Mouse (Mus musculus) myocyte (in vitro differentiated cells): ENCODE data around the gene Rab6a.

ENCODE experiments used
- CEBPB ChIP-seq: IDR thresholded peaks from 2 replicates; pipeline ENCODE4 v1.6.1; 2011; ENCODE audit warnings: mild to moderate bottlenecking, moderate library complexity; ENCODE audit not compliant: poor library complexity, insufficient read depth, severe bottlenecking
- MAX ChIP-seq: IDR thresholded peaks from one replicate; pipeline ENCODE4 v1.6.1; 2011; ENCODE audit warnings: low read depth, mild to moderate bottlenecking, control low read depth
- MYOD1 ChIP-seq, 3 experiments: IDR thresholded peaks; one replicate each; pipeline ENCODE4 v1.6.1; 2011; ENCODE audit warnings: control low read depth in 2 of 3, low read depth in 2 of 3, mild to moderate bottlenecking in 2 of 3, moderate library complexity in 1 of 3; ENCODE audit not compliant: insufficient read length in 2 of 3, control insufficient read depth in 1 of 3
- MYOG ChIP-seq, 3 experiments: IDR thresholded peaks; one replicate each; pipeline ENCODE4 v1.6.1; 2011; ENCODE audit warnings: control low read depth in 2 of 3, low read depth in 2 of 3, mild to moderate bottlenecking in 2 of 3; ENCODE audit not compliant: insufficient read length in 2 of 3, control insufficient read depth in 1 of 3, insufficient read depth in 1 of 3
- POLR2A ChIP-seq: IDR thresholded peaks from one replicate; pipeline ENCODE4 v1.6.1; 2011; ENCODE audit warnings: low read depth, mild to moderate bottlenecking, control low read depth, moderate library complexity; ENCODE audit not compliant: insufficient read length
- POLR2AphosphoS2 ChIP-seq: IDR thresholded peaks from one replicate; pipeline ENCODE4 v1.6.1; 2011; ENCODE audit warnings: low read depth, control low read depth; ENCODE audit not compliant: insufficient read length
- SRF ChIP-seq: IDR thresholded peaks from one replicate; pipeline ENCODE4 v1.6.1; 2011; ENCODE audit warnings: low read depth; ENCODE audit not compliant: control insufficient read depth, insufficient read length
- TCF12 ChIP-seq: IDR thresholded peaks from one replicate; pipeline ENCODE4 v1.6.1; 2011; ENCODE audit warnings: mild to moderate bottlenecking, control low read depth; ENCODE audit not compliant: poor library complexity, insufficient read depth, severe bottlenecking

DNA sequence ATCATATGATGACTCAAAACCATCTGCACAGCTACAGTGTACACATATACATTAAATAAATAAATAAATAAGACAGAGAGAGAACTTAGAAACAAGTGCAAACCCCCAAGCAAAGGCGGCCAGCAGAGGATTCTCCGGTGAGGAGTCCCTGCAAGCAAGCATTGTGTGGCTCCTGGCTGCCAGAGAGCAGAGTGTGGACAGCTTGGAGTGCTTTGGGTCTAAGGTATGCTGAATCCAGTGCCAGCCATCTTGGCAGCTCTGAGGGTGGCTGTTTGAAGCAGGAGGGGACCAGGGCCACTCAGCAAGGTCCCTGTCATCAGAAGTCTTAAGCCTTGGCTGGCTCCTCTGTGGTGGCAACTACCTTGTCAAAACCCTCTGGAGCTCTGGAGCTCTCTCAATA is 67.7 kb downstream of the Rab6a start:
- no peak for TF ChIP-seq MYOD1 (IDR thresholded peaks at IDR 0.05; ENCODE audit: control insufficient read depth in 1 of 3, insufficient read length in 2 of 3, low read depth in 2 of 3)
- no peak for TF ChIP-seq MAX
- TF ChIP-seq POLR2A, result no peak
- TF ChIP-seq MYOG (IDR thresholded peaks at IDR 0.05; ENCODE audit: control insufficient read depth in 1 of 3, insufficient read depth in 1 of 3, insufficient read length in 2 of 3, low read depth in 2 of 3), result no peak
- no peak for TF ChIP-seq POLR2AphosphoS2
- no peak for TF ChIP-seq TCF12
- no peak for TF ChIP-seq SRF
- no peak for TF ChIP-seq CEBPB
